Mouse (Mus musculus) midbrain, embryonic 11.5 days (tissue): Measurements from ENCODE around the gene Ccdc9b. TPM values are rescaled to one million over a fixed set of nuclear protein-coding genes. Genes with fewer than 3 reads are reported as not detected.

Experiments used
- ATAC-seq: fragments of 200-750 bp; cut with Nextera tagmentation; 2 replicates; pipeline ENCODE4 v1.8.0; 2017; ENCODE audit warnings: moderate TSS enrichment, moderate library complexity; ENCODE audit not compliant: low FRiP score
- DNase-seq: peaks from one replicate; pipeline ENCODE4 v3.0.0; 2015; ENCODE audit warnings: low spot score; ENCODE audit errors: missing footprints
- H3K27ac ChIP-seq: fragments of 300-500 bp; sonication (generic); 2 replicates; pipeline ENCODE4 v1.5.1; 2014; ENCODE audit warnings: low read depth, low read length
- H3K27me3 ChIP-seq: fragments of 300-500 bp; sonication (generic); 2 replicates; pipeline ENCODE4 v1.6.1; 2014; ENCODE audit warnings: mild to moderate bottlenecking, low read length, moderate library complexity, mixed read lengths; ENCODE audit not compliant: control insufficient read depth, insufficient read depth
- H3K36me3 ChIP-seq: fragments of 300-500 bp; sonication (generic); 2 replicates; pipeline ENCODE4 v1.6.1; 2014; ENCODE audit warnings: mild to moderate bottlenecking, low read length, moderate library complexity, mixed read lengths; ENCODE audit not compliant: control insufficient read depth, insufficient read depth
- H3K4me1 ChIP-seq: fragments of 300-500 bp; sonication (generic); 2 replicates; pipeline ENCODE4 v1.6.1; 2014; ENCODE audit warnings: low read length; ENCODE audit not compliant: control insufficient read depth, insufficient read depth
- H3K4me2 ChIP-seq: fragments of 300-500 bp; sonication (generic); 2 replicates; pipeline ENCODE4 v1.6.1; 2014; ENCODE audit warnings: mild to moderate bottlenecking, moderate library complexity
- H3K4me3 ChIP-seq: fragments of 300-500 bp; sonication (generic); 2 replicates; pipeline ENCODE4 v1.5.1; 2014; ENCODE audit warnings: low read depth, low read length
- H3K9ac ChIP-seq: fragments of 300-500 bp; sonication (generic); 2 replicates; pipeline ENCODE4 v1.6.1; 2014; ENCODE audit warnings: low read length
- H3K9me3 ChIP-seq: fragments of 300-500 bp; sonication (generic); 2 replicates; pipeline ENCODE4 v1.6.1; 2016; ENCODE audit warnings: low read length; ENCODE audit not compliant: control insufficient read depth
- WGBS: fragments of 180-500 bp; shearing (Covaris S2); extraction: QIAGEN DNeasy Blood & Tissue Kit; methylation state at CpG from one replicate; pipeline ENCODE4 v1.1.7; 2014; 5-methylcytosine and 5-hydroxymethylcytosine counted together
- polyA plus RNA-seq: library from polyadenylated mRNA; unstranded; fragments of >200 nt; fragmentation: Nextera tagmentation; extraction: Ambion mirVana; gene quantifications from 2 replicates; pipeline ENCODE4 v1.2.1, GENCODE M21; 2014

Gene Ccdc9b
- polyA plus RNA-seq, 1 experiment from 2014 or later, result 0.92 TPM

DNA sequence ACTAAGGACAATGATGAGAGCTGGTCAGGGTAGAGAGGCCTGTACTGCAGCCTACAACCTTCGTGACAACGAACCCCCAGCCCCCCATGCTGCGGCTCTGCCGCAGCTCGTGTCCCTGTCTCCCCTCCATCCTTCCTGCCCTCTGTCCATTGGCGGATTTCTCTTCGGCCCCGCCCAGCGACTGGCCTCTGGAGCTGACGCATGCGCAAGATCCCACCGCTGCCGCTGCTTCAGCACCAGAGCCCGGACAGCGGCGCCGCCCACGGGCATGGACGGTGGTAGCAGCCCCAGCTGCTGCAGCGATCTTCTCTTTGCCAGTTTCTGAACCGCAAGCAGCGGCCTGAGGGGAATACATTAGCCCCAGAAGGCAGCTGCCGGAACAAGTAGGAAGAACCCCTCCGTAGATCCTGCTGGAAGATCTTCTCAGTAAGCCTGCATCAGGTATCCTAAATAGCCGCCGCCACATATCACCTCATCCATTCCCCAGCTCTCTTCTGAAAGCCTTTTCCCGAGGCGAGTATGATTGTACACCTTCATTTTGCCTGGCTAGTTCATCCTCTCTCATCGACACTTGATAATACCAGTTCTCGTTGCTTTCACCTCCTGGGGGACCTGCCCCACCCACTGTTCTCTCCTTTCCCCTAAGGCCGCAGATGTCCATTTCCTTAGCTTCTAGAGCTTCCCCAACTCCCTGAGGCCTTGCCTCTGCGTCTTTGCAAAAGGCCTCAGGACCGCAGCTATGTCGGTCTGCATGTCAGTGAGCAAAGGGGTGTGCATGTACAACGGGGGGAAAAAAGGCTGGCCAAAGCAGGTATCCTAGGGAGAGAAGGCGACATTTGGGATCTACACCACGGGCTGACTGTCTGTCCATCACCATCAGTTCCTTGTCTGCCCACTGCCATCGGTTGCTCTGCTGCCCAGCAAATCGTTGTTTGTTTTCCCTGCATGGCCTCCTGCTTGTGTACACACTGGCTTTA is 17.3 kb upstream of the Ccdc9b start, which contains the start of gene Disp2:
Disp2 (plus strand) TSS at position 216 of the 977 bp plus-strand sequence.
- peak within 1 kb of the TSS; percentile 59 for H3K9ac ChIP-seq
- H3K4me3 ChIP-seq, result peak within 1 kb of the TSS; percentile 36
- peak; percentile 96 for ATAC-seq
- H3K4me2 ChIP-seq, result peak within 1 kb of the TSS; percentile 46
- peaks cover 6% of the 10 kb centered on the region for H3K4me1 ChIP-seq
- 11% methylated on average over 39 of the region's 39 CpGs for WGBS
- H3K27me3 ChIP-seq, result no peaks in the 10 kb centered on the region
- H3K9me3 ChIP-seq, result no peaks in the 10 kb centered on the region
- H3K27ac ChIP-seq, result no peak within 1 kb of the TSS; the same call in 1 of the 2 replicates
- no peaks in the 10 kb centered on the region for H3K36me3 ChIP-seq
- peak; percentile 99 for DNase-seq

- Histone ChIP-seq H3K36me3 (no peaks in the 10 kb centered on the region), H3K4me2 (peak overlapping the region; percentile 46), H3K9ac (peak overlapping the region; percentile 46), H3K4me1 (peaks cover 6% of the 10 kb centered on the region), H3K27ac (no peak overlapping the region), H3K9me3 (no peaks in the 10 kb centered on the region), H3K27me3 (no peaks in the 10 kb centered on the region), H3K4me3 (peak overlapping the region; percentile 36)
- DNase-seq (no peak), ATAC-seq (peak; percentile 22; the same call in 1 of the 2 replicates)
- 8% methylated on average over 10 of the region's 10 CpGs for WGBS
Observed at GRCm38 (mm10) chr2:118779065-118779464, 16.6 kb upstream of the Ccdc9b start.

GRCm38 (mm10) chr2:118778418-118778817 is 16.0 kb upstream of the Ccdc9b start:
- 88% methylated on average over 4 of the region's 4 CpGs for WGBS
- DNase-seq (peak; percentile 47), ATAC-seq (no peak)
- Histone ChIP-seq H3K9ac (no peak overlapping the region), H3K4me3 (no peak overlapping the region), H3K36me3 (no peaks in the 10 kb centered on the region), H3K27me3 (no peaks in the 10 kb centered on the region), H3K9me3 (no peaks in the 10 kb centered on the region), H3K4me1 (peaks cover 6% of the 10 kb centered on the region), H3K4me2 (no peak overlapping the region), H3K27ac (no peak overlapping the region)

GRCm38 (mm10) chr2:118776295-118776694 is 13.8 kb upstream of the Ccdc9b start:
- Histone ChIP-seq H3K4me3 (no peak overlapping the region), H3K9me3 (no peaks in the 10 kb centered on the region), H3K36me3 (no peaks in the 10 kb centered on the region), H3K4me1 (peaks cover 6% of the 10 kb centered on the region), H3K4me2 (no peak overlapping the region), H3K27me3 (no peaks in the 10 kb centered on the region), H3K27ac (no peak overlapping the region), H3K9ac (no peak overlapping the region)
- 85% methylated on average over 2 of the region's 2 CpGs for WGBS
- DNase-seq, result peak; percentile 64
- no peak for ATAC-seq

DNA sequence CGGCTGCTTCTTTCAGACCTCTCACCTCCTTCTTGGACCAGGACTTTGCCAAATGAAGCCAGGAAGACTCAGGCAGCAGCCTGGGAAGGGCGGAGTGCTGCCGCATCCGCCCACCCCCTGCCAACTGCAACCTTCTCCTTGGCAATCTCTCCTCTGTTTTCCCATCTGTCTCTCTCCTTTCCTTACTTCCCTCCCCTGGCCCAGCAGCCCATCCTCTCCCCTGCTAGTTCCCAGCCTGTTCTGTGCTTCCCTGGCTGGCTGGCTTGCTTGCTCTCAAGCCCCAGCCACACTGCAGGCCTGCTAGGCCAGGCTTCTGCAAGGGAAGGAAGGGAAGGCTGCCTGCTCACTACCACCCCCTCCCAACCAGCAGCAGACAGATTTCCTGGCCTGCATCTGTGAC is 13.4 kb upstream of the Ccdc9b start:
- no peak overlapping the region for H3K27ac ChIP-seq
- H3K4me2 ChIP-seq, result no peak overlapping the region
- no peak overlapping the region for H3K4me3 ChIP-seq
- H3K36me3 ChIP-seq, result no peaks in the 10 kb centered on the region
- 78% methylated on average over 3 of the region's 4 CpGs for WGBS
- H3K9ac ChIP-seq, result no peak overlapping the region
- no peaks in the 10 kb centered on the region for H3K27me3 ChIP-seq
- DNase-seq (no peak), ATAC-seq (no peak)
- no peaks in the 10 kb centered on the region for H3K9me3 ChIP-seq
- H3K4me1 ChIP-seq, result peaks cover 6% of the 10 kb centered on the region

- DNase-seq (peak; percentile 4), ATAC-seq (no peak)
- 74% methylated on average over 1 of the region's 1 CpGs for WGBS
- H3K4me3 ChIP-seq, result no peak overlapping the region
- H3K27me3 ChIP-seq, result no peaks in the 10 kb centered on the region
- no peak overlapping the region for H3K9ac ChIP-seq
- H3K4me2 ChIP-seq, result no peak overlapping the region
- peaks cover 6% of the 10 kb centered on the region for H3K4me1 ChIP-seq
- H3K27ac ChIP-seq, result no peak overlapping the region
- no peaks in the 10 kb centered on the region for H3K9me3 ChIP-seq
- no peaks in the 10 kb centered on the region for H3K36me3 ChIP-seq
Observed at GRCm38 (mm10) chr2:118775396-118775795, 12.9 kb upstream of the Ccdc9b start.

DNA sequence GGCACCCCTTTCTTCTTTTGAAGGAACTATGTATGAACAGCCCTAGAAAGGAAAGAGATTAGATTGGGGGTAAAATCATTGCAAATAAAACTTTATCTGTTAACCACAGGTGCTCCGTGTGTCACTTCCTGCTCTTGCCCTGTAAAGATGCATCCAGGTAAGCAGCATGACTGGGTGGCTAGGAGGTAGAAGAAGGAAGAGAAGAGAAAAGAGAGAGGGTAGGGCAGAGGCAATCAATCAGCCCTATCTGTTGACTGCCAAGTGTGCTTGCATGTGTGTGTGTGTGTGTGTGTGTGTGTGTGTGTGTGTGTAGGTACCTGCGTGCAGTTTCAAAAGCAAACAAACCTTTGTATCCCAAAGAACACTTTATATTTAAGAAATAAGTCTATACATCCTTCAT is 12.1 kb upstream of the Ccdc9b start:
- Histone ChIP-seq H3K4me1 (peaks cover 4% of the 10 kb centered on the region), H3K9me3 (no peaks in the 10 kb centered on the region), H3K4me3 (no peak overlapping the region), H3K4me2 (no peak overlapping the region), H3K9ac (no peak overlapping the region), H3K27me3 (no peaks in the 10 kb centered on the region), H3K36me3 (no peaks in the 10 kb centered on the region), H3K27ac (no peak overlapping the region)
- ATAC-seq (no peak), DNase-seq (peak; percentile 8)
- 90% methylated on average over 2 of the region's 2 CpGs for WGBS

- H3K4me1 ChIP-seq, result no peaks in the 10 kb centered on the region
- ATAC-seq (no peak), DNase-seq (no peak)
- no peaks in the 10 kb centered on the region for H3K36me3 ChIP-seq
- no peak within 1 kb of the TSS for H3K4me2 ChIP-seq
- H3K4me3 ChIP-seq, result no peak within 1 kb of the TSS
- no peak within 1 kb of the TSS for H3K9ac ChIP-seq
- no peaks in the 10 kb centered on the region for H3K27me3 ChIP-seq
- WGBS, result 81% methylated on average over 6 of the region's 6 CpGs
- no peak within 1 kb of the TSS for H3K27ac ChIP-seq
- H3K9me3 ChIP-seq, result no peaks in the 10 kb centered on the region
Observed at GRCm38 (mm10) chr2:118772158-118772874, 9.9 kb upstream of the Ccdc9b start, which contains the start of gene Phgr1. TSS of gene Phgr1 (plus strand) at chr2:118772769.
